Mouse (Mus musculus): ENCODE results near the gene Ifna2. TPM values are rescaled to one million over a fixed set of nuclear protein-coding genes. Genes with fewer than 3 reads are reported as not detected.
A peak's percentile ranks its signal among the peaks of the same experiment; 100 is the strongest.

The Ifna2 gene
- polyA plus RNA-seq, 1 experiment from 2014 or later, result not detected

DNA sequence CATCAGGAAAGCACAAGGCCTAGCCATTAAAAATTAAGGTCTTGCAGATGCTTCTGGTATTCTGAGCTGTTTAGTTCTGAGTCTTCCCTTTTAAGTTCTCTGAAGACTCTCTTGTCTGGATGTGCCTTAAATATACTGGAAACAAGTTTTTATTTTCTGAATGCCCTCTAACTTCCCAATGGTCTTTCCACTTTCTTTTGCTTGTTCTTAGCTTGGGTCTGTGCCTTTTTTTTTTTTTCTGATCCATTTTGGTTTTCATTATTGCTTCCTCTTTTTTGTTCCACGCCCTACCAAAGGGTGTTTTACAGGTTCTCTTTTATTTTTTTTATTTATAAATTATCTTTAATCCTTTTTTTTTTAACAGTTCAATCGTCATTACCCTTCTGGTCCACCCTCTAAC is 39.4 kb downstream of the Ifna2 start, which contains the start of gene Ifna13:
Gene Ifna13 (minus strand): TSS at position 101 of the 400 bp plus-strand sequence.
- 52% methylated on average over 2 of the region's 2 CpGs for WGBS
- Histone ChIP-seq H3K4me2 (no peak within 1 kb of the TSS), H3K27me3 (no peaks in the 10 kb centered on the region), H3K9me3 (no peaks in the 10 kb centered on the region), H3K4me1 (no peaks in the 10 kb centered on the region), H3K27ac (no peak within 1 kb of the TSS), H3K36me3 (no peaks in the 10 kb centered on the region), H3K4me3 (no peak within 1 kb of the TSS), H3K9ac (no peak within 1 kb of the TSS)
- ATAC-seq (ENCODE audit: insufficient number of reproducible peaks, insufficient read depth, low FRiP score, low TSS enrichment, low read depth), result no peak

DNA sequence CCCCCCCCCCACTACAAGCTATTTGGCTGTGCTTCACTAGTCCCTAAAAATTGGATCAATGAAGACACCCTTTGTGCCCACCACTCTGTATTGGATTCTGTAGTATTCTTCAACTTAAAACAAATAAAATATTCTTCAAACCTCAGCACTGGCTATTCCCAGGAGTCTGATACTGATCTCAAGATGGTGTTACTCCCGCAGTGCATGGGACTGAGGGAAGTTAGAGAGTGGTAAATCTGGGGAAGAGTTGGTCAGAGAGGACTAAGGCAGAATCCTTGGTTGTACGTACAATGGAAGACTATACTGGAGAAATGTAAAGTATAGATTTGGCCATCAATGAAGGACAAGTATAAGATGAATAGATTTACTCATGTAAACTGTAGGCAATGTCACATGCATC is 41.2 kb downstream of the Ifna2 start:
- WGBS, result 28% methylated on average over 2 of the region's 2 CpGs
- Histone ChIP-seq H3K4me1 (no peaks in the 10 kb centered on the region), H3K9me3 (no peaks in the 10 kb centered on the region), H3K4me3 (no peak overlapping the region), H3K4me2 (no peak overlapping the region), H3K27me3 (no peaks in the 10 kb centered on the region), H3K27ac (no peak overlapping the region), H3K36me3 (no peaks in the 10 kb centered on the region), H3K9ac (no peak overlapping the region)
- ATAC-seq (ENCODE audit: insufficient number of reproducible peaks, insufficient read depth, low FRiP score, low TSS enrichment, low read depth), result no peak

DNA sequence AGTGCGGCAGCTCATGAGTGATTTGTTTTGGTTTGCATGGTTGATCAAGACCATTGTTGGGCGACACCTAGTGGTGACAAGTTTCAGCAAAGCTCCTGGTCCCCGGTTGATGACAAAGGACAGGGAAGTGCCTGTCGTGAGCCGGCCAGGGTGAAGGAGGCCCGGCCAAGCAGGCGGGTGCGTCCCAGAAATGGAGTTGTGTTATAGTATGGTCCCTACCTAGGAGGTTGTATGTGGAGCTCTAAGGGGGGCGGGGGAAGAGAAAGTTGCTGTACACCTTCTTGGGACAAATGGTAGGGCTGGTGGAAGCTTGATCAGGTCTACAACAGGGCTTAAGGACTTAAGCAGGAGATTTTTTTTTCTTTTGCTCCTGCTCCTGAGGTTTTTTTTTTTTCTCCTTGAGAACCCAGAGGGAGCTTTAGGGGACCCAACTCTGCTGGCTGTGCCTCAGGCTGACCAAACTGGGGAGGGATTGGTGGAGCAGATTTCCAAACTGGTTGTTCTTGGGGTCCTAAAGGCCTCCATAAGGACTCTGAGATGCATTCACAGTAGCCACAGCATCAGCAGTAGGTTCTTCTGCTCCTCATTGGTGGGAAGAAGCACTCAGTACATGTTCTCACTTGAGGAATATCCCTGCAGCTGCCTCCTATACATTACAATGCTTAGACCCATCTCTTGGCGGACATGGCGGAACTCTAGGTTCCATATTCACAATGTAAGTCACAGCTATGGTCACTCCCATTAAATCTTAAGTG is 42.5 kb downstream of the Ifna2 start:
- Histone ChIP-seq H3K4me3 (peak overlapping the region; percentile 43), H3K36me3 (no peaks in the 10 kb centered on the region), H3K27ac (peak overlapping the region; percentile 23; the same call in 1 of the 2 replicates), H3K27me3 (no peaks in the 10 kb centered on the region), H3K9me3 (no peaks in the 10 kb centered on the region), H3K4me2 (peak overlapping the region; percentile 54), H3K9ac (peak overlapping the region; percentile 59), H3K4me1 (no peaks in the 10 kb centered on the region)
- 12% methylated on average over 11 of the region's 11 CpGs for WGBS
- peak; percentile 91 for ATAC-seq (ENCODE audit: insufficient number of reproducible peaks, insufficient read depth, low FRiP score, low TSS enrichment, low read depth)

DNA sequence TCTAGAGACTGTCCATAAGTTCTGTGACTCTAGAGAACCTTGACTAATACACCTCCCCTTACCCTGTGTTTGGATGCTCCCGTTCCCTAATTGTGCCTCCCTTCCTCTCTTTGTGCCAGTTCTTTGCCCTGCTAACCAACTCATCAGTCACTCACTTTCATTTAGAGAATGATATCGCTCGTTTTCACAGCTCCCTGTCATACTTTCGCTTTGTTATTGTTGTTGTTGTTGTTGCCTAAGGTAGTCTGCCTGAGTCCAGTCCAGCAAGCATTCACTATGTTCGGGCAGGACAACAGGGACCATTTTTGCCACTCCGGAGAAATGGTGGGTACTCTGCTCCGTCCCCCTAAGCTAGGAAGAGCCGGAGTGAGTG is 43.0 kb downstream of the Ifna2 start:
- 65% methylated on average over 8 of the region's 8 CpGs for WGBS
- no peak for ATAC-seq (ENCODE audit: insufficient number of reproducible peaks, insufficient read depth, low FRiP score, low TSS enrichment, low read depth)
- Histone ChIP-seq H3K4me1 (no peaks in the 10 kb centered on the region), H3K9ac (peak overlapping the region; percentile 59), H3K4me2 (peak overlapping the region; percentile 54), H3K27me3 (no peaks in the 10 kb centered on the region), H3K36me3 (no peaks in the 10 kb centered on the region), H3K4me3 (peak overlapping the region; percentile 43), H3K27ac (no peak overlapping the region), H3K9me3 (no peaks in the 10 kb centered on the region)

DNA sequence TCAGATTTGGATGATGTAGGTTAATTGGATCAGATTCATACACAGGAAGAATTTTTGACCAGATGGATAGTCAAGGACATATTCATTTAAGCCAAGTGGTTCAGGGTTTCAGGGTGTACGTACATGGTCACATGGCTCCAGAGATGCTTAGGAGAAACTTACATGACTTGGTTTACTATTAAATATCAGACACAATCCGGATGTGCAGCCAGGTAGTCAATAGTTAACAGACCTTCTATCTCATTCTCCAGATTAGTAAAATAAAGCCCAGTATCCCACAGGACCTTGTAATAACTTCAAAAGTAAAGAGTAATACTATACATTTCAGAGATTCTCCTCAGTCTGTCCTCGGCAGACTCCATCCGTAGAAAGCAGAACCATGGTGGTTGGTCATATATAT is 49.4 kb downstream of the Ifna2 start, which contains the start of gene C87499:
Gene C87499 (minus strand): TSS at position 101 of the 400 bp plus-strand sequence.
- H3K4me3 ChIP-seq, result no peak within 1 kb of the TSS
- H3K36me3 ChIP-seq, result no peaks in the 10 kb centered on the region
- no peak for ATAC-seq (ENCODE audit: insufficient number of reproducible peaks, insufficient read depth, low FRiP score, low TSS enrichment, low read depth)
- WGBS, result 90% methylated on average over 4 of the region's 4 CpGs
- H3K4me2 ChIP-seq, result no peak within 1 kb of the TSS
- no peaks in the 10 kb centered on the region for H3K27me3 ChIP-seq
- no peaks in the 10 kb centered on the region for H3K4me1 ChIP-seq
- H3K9ac ChIP-seq, result no peak within 1 kb of the TSS
- H3K27ac ChIP-seq, result no peak within 1 kb of the TSS
- H3K9me3 ChIP-seq, result no peaks in the 10 kb centered on the region

Other genes starting within 250 kb of the Ifna2 start
- gene Hacd4, start 245.0 kb downstream of the Ifna2 start, polyA plus RNA-seq (2015; fragmentation: Nextera tagmentation; extraction: Ambion mirVana), result 11.3 and 12.2 TPM in 2 replicates
- gene Ifnb1, start 161.1 kb downstream of the Ifna2 start, polyA plus RNA-seq (2015; fragmentation: Nextera tagmentation; extraction: Ambion mirVana), result not detected in 2 replicates
- gene Ifna15, start 125.7 kb downstream of the Ifna2 start, polyA plus RNA-seq (2015; fragmentation: Nextera tagmentation; extraction: Ambion mirVana), result not detected in 2 replicates
- not detected in 2 replicates for gene Ifna14, start 112.1 kb downstream of the Ifna2 start, polyA plus RNA-seq (2015; fragmentation: Nextera tagmentation; extraction: Ambion mirVana)
- gene Ifna9, start 91.5 kb downstream of the Ifna2 start, polyA plus RNA-seq (2015; fragmentation: Nextera tagmentation; extraction: Ambion mirVana), result not detected in 2 replicates
- gene Ifna12, start 80.5 kb downstream of the Ifna2 start, polyA plus RNA-seq (2015; fragmentation: Nextera tagmentation; extraction: Ambion mirVana), result not detected in 2 replicates
- not detected in 2 replicates for gene C87499, start 49.5 kb downstream of the Ifna2 start, polyA plus RNA-seq (2015; fragmentation: Nextera tagmentation; extraction: Ambion mirVana)
- not detected in 2 replicates for gene Ifna13, start 39.5 kb downstream of the Ifna2 start, polyA plus RNA-seq (2015; fragmentation: Nextera tagmentation; extraction: Ambion mirVana)
- not detected in 2 replicates for gene Ifna16, start 7.0 kb downstream of the Ifna2 start, polyA plus RNA-seq (2015; fragmentation: Nextera tagmentation; extraction: Ambion mirVana)
- not detected in 2 replicates for gene Ifnab, start 7.4 kb upstream of the Ifna2 start, polyA plus RNA-seq (2015; fragmentation: Nextera tagmentation; extraction: Ambion mirVana)
- 0.84 and 1.0 TPM in 2 replicates for gene Gm26566, start 37.9 kb upstream of the Ifna2 start, polyA plus RNA-seq (2015; fragmentation: Nextera tagmentation; extraction: Ambion mirVana)
- 111 and 122 TPM in 2 replicates for gene Klhl9, start 38.6 kb upstream of the Ifna2 start, polyA plus RNA-seq (2015; fragmentation: Nextera tagmentation; extraction: Ambion mirVana)
- not detected in 2 replicates for gene Gm13271, start 71.0 kb upstream of the Ifna2 start, polyA plus RNA-seq (2015; fragmentation: Nextera tagmentation; extraction: Ambion mirVana)
- gene Gm13283, start 76.2 kb upstream of the Ifna2 start, polyA plus RNA-seq (2015; fragmentation: Nextera tagmentation; extraction: Ambion mirVana), result 0.22 and 0.63 TPM in 2 replicates
- 0.46 and 0.70 TPM in 2 replicates for gene Gm13290, start 89.9 kb upstream of the Ifna2 start, polyA plus RNA-seq (2015; fragmentation: Nextera tagmentation; extraction: Ambion mirVana)
- not detected in 2 replicates for gene Gm13289, start 93.0 kb upstream of the Ifna2 start, polyA plus RNA-seq (2015; fragmentation: Nextera tagmentation; extraction: Ambion mirVana)
- not detected in 2 replicates for gene Gm13272, start 95.9 kb upstream of the Ifna2 start, polyA plus RNA-seq (2015; fragmentation: Nextera tagmentation; extraction: Ambion mirVana)
- gene Ifnz, start 98.2 kb upstream of the Ifna2 start, polyA plus RNA-seq (2015; fragmentation: Nextera tagmentation; extraction: Ambion mirVana), result not detected in 2 replicates
- gene Gm13276, start 101.8 kb upstream of the Ifna2 start, polyA plus RNA-seq (2015; fragmentation: Nextera tagmentation; extraction: Ambion mirVana), result not detected in 2 replicates
- gene Gm13277, start 104.7 kb upstream of the Ifna2 start, polyA plus RNA-seq (2015; fragmentation: Nextera tagmentation; extraction: Ambion mirVana), result not detected in 2 replicates
- gene Gm13278, start 107.6 kb upstream of the Ifna2 start, polyA plus RNA-seq (2015; fragmentation: Nextera tagmentation; extraction: Ambion mirVana), result not detected in 2 replicates
- not detected in 2 replicates for gene Gm13275, start 110.6 kb upstream of the Ifna2 start, polyA plus RNA-seq (2015; fragmentation: Nextera tagmentation; extraction: Ambion mirVana)
- not detected in 2 replicates for gene Gm13279, start 113.5 kb upstream of the Ifna2 start, polyA plus RNA-seq (2015; fragmentation: Nextera tagmentation; extraction: Ambion mirVana)
- gene Gm13285, start 115.8 kb upstream of the Ifna2 start, polyA plus RNA-seq (2015; fragmentation: Nextera tagmentation; extraction: Ambion mirVana), result 0.58 and 1.4 TPM in 2 replicates
- gene Gm13287, start 119.3 kb upstream of the Ifna2 start, polyA plus RNA-seq (2015; fragmentation: Nextera tagmentation; extraction: Ambion mirVana), result not detected in 2 replicates
- gene Gm13288, start 121.6 kb upstream of the Ifna2 start, polyA plus RNA-seq (2015; fragmentation: Nextera tagmentation; extraction: Ambion mirVana), result 0.11 TPM in 1 of 2 replicates, not detected in the other
- not detected in 2 replicates for gene Ifna7, start 132.3 kb upstream of the Ifna2 start, polyA plus RNA-seq (2015; fragmentation: Nextera tagmentation; extraction: Ambion mirVana)
- not detected in 2 replicates for gene Ifna11, start 136.0 kb upstream of the Ifna2 start, polyA plus RNA-seq (2015; fragmentation: Nextera tagmentation; extraction: Ambion mirVana)
- not detected in 2 replicates for gene Ifna6, start 143.5 kb upstream of the Ifna2 start, polyA plus RNA-seq (2015; fragmentation: Nextera tagmentation; extraction: Ambion mirVana)
- gene Ifna5, start 151.6 kb upstream of the Ifna2 start, polyA plus RNA-seq (2015; fragmentation: Nextera tagmentation; extraction: Ambion mirVana), result not detected in 2 replicates
- gene Ifna4, start 157.9 kb upstream of the Ifna2 start, polyA plus RNA-seq (2015; fragmentation: Nextera tagmentation; extraction: Ambion mirVana), result not detected in 2 replicates
- gene Ifna1, start 166.2 kb upstream of the Ifna2 start, polyA plus RNA-seq (2015; fragmentation: Nextera tagmentation; extraction: Ambion mirVana), result not detected in 2 replicates
- gene Ifne, start 196.3 kb upstream of the Ifna2 start, polyA plus RNA-seq (2015; fragmentation: Nextera tagmentation; extraction: Ambion mirVana), result not detected in 2 replicates